Mouse (Mus musculus) kidney, adult 9 months (tissue): ENCODE data around the gene Smim6.

Experiments
- DNase-seq: peaks from one replicate; pipeline ENCODE4 v3.0.0; 2022

The Smim6 gene

GRCm38 (mm10) chr11:115911632-115912376, at the start of gene Smim6:
Gene Smim6 (plus strand): TSS chr11:115912017.
- peak; percentile 89 for DNase-seq

- peak; percentile 50 for DNase-seq
These were observed 47.9 kb upstream of the Smim6 start for GRCm38 (mm10) chr11:115863895-115864294.

- DNase-seq: no peak
These were observed 42.4 kb upstream of the Smim6 start for GRCm38 (mm10) chr11:115869393-115869792.

GRCm38 (mm10) chr11:115872437-115872836, 39.4 kb upstream of the Smim6 start:
- DNase-seq: no peak

- DNase-seq: no peak
These were observed 35.9 kb upstream of the Smim6 start for GRCm38 (mm10) chr11:115875935-115876334.

GRCm38 (mm10) chr11:115876438-115876837, 35.4 kb upstream of the Smim6 start:
- DNase-seq: no peak

- peak; percentile 92 for DNase-seq
These were observed 34.6 kb upstream of the Smim6 start for GRCm38 (mm10) chr11:115877174-115877755.

- DNase-seq: peak; percentile 55
These were observed 33.7 kb upstream of the Smim6 start for GRCm38 (mm10) chr11:115878071-115878470.

- no peak for DNase-seq
These were observed 30.8 kb upstream of the Smim6 start for GRCm38 (mm10) chr11:115881002-115881401.

GRCm38 (mm10) chr11:115883251-115883650, 28.6 kb upstream of the Smim6 start:
- DNase-seq: no peak

DNA sequence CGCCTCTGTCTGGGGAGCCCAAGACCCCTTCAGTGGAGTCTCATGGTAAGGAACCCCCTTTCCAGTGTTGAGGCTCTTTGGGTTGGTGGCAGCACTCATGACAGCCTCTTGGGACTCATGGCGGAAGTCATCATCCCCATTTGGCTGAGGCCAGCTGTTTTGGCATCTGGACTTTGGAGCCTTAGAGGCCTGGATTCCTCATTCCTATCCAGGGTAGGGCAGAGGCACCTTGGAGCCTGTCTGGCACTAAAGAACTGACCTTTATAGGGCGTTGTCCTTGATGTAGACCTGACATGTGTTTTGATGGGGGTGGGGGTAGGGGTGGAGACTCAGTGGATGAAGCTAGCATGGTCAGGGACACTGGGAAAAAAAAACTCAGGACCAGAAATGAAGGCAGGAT, 27.5 kb upstream of the Smim6 start:
- DNase-seq: peak; percentile 73

GRCm38 (mm10) chr11:115885281-115885680, 26.5 kb upstream of the Smim6 start:
- no peak for DNase-seq

DNA sequence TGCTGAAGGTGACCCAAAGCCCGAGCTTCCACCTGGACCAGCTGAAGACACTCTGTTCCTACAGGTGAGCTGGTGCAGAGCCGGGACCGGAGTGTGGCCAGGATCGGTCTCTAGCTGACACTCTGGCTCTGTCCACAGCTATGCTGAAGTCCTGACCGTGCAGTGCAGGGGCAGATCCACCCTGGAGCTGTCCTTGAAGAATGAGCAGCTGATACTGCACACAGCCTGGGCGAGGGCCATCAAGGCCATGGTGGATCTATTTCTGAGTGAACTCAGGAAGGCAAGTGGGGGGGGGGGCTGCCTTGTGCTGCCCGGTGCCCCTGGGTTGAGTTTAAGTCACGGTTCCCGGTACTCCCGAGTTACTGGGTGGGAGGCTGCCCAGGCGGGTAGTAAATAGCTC, 25.4 kb upstream of the Smim6 start:
- no peak for DNase-seq

DNA sequence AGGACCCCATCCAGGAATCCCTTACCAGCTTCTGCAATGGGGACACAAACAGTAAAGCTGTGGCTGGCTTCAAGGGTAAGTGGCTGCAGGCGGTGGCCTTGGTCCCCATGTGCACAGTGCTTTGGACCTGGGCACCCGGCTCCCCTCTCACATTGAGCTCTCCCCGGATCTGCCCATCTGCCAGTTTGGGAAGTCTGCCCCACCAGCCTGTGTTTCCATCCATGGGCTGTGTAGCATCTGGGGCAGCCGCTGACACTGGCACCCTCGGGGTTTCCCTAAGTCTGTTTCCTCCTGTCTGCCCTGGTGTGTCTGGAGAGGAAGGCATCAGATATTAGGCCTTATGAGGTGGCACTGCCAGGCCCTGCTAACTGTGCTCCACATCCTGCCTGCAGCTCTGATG, 23.8 kb upstream of the Smim6 start:
- no peak for DNase-seq

GRCm38 (mm10) chr11:115889159-115889558, 22.7 kb upstream of the Smim6 start:
- DNase-seq: no peak

DNA sequence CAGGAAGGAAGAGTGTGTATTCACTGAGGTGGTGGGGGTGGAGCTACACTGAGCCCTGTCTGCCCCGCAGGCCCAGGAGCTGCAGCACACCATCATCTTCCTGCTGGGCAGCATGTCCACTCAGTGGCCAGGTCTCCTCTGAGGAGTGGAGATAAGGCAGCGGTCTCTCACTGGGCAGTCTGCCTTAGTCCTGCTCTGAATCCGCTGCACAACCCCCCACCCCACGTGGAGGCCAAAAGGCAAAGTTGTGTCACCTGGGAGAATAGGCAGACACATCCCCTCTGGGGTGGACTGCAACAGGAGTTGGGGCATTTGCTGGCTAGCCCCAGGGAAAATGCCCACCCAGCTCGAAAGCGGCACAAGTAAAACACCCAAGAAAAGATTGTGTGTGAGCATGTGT, 19.6 kb upstream of the Smim6 start:
- DNase-seq: no peak

DNA sequence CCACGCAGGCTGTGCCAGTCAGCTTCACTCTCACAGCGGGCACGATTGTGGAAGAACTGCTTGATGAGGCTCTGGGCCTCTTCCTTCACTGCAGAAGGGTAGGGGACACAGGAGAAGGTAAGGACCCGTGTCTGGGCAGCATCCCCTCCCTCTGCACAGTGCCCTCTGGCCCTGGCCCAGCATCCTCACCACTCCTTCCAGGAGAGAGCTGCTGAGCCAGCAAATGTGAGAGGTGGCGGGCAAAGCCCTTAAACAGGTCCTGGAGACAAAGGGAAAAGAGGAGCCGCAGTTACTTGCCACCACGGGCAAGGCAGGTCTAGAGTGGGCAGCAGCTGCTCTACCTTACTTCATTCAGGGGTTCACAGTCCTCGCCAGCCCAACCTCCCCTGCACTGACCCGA, 18.7 kb upstream of the Smim6 start:
- DNase-seq: no peak

DNA sequence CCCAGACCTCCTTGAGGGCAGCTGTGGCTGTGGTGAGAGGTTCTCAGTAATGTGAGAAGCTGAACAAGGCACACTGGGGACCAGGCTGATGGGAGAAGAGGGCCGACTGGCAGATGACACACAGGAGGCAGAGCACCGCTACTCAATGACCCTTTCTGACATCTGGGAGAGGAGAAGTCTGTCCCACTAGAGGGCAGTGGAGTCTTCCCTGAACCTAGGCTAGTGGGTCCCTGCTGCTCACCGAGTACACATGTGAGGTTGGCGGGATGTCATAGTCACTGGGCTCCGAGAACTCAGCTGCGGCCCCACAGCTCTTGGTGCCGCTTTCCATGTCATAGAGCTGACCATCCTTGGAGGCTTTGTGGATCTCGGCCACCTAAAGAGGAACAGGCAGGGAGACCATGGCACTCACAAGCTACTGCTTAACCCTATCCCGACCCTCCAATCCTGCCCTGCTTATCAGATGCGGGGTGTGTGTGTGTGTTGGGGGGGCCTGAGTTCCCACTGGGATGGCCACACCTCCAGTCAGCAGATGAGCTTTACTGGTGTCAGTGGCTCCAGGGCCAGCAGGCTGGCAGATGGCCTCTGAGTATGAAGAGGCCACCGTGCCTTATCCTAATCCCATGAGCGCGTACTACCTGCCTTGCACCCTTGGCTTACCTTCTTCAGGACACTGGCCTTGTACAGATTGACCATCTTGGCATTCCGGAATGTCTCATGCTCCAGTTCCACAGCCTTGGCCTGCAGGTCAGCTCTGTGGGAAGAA, 16.9 kb upstream of the Smim6 start:
- DNase-seq: peak; percentile 63

- DNase-seq: no peak
These were observed 13.4 kb upstream of the Smim6 start for GRCm38 (mm10) chr11:115898446-115898845.

- peak; percentile 57 for DNase-seq
These were observed 12.9 kb upstream of the Smim6 start for GRCm38 (mm10) chr11:115898886-115899285.

- peak; percentile 93 for DNase-seq
These were observed 12.1 kb upstream of the Smim6 start, which contains the start of gene Smim5 for GRCm38 (mm10) chr11:115899486-115900266. Gene Smim5 (plus strand): TSS chr11:115899966.

GRCm38 (mm10) chr11:115900561-115901337, 11.1 kb upstream of the Smim6 start:
- DNase-seq: peak; percentile 73
